Mouse (Mus musculus): ENCODE measurements around the gene Otub1.
A peak's percentile ranks its signal among the peaks of the same experiment; 100 is the strongest.

Gene Otub1

DNA sequence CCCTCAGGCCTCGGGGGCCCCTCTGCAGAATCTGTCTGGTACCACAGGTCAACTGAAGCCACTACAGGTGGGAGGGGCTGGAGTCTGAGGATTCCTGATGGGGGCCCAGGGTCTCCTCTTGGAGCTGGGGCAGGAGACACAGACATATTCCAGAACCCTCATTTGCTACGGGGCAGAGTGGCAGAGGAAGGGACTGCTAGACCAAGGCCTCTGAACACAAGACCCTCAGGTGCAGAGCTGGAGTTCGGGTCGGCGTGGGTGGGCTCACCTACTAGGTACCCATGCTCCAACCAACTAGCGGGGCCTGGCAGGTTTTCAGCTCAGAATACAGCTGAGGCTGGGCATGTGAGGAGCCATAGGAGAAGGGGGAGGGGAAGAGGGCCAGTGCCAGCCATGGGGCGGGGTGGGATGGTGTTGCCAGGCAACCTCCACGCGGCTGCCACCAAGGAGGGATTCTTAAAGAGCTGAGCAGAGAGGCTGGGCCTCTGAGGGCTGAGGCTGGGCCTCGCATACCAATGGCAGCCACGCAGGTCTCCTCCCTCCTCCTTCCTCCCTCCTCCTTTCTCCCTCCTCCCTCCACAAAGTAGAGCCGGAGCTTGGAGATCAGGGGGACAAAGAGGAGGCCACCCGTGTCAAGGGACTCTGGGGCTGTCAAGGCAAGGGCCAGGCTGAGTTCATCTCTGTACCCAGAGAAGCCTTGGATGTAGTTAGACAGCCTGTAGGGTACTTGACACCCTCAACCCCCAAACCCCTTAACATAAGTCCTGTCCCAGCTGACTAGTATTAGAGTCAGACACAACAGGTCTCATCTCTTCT, 33.9 kb downstream of the Otub1 start:
- DNase-seq: peak; percentile 77

GRCm38 (mm10) chr19:7171447-7171846, 34.7 kb downstream of the Otub1 start:
- DNase-seq: no peak

DNA sequence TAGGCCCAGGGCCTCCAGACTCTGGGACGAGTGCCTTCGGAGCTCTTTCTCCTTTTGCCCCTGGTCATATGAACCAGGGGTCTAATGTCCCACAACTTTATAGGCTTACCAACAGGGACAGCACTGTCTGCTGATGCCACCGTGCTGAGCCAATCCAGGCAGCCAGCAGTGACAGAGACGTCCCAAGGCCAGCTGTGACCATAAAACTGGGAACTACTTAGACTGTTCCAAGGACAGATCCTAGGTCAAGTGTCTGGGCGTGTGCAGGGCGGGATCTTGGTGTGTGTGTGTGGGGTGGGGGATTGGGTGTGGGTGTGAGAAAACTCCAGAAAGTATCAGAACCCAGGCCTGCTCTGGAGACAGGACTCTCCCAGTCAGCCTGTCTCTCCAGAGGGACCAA, 35.2 kb downstream of the Otub1 start:
- no peak for DNase-seq

- DNase-seq: no peak
Observed at GRCm38 (mm10) chr19:7168423-7168822, 37.7 kb downstream of the Otub1 start.

- no peak for DNase-seq
Observed at GRCm38 (mm10) chr19:7166767-7167166, 39.3 kb downstream of the Otub1 start.

DNA sequence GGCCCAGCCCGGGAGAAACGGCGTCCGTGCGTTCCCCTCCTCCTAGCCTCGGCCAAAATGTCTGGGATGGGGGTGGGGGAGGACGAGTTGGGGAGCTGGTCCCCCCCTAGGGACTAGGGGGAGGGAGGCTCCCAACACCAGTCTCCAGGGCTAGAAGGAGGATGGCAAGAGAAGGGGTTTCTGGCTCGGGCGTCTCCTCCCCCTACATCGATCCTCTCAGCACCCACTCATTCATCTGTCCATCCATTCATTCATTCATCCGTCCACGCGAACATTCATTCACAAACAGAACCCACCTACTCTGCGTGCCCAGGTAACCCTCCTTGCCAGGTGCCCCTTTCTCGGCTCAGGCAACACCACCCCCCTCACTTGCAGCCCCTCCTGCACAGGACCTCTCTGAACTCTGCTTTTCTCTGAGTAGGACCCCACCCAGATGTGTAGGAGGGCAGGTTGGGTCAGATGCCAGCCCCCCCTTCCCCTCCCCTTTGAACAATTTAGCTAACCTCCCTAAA, 39.9 kb downstream of the Otub1 start:
- DNase-seq: no peak

- DNase-seq: peak; percentile 46
Observed at GRCm38 (mm10) chr19:7165509-7166199, 40.5 kb downstream of the Otub1 start.

- DNase-seq: peak; percentile 67
Observed at GRCm38 (mm10) chr19:7164820-7165323, 41.2 kb downstream of the Otub1 start.

GRCm38 (mm10) chr19:7164238-7164637, 41.9 kb downstream of the Otub1 start:
- DNase-seq: peak; percentile 73

DNA sequence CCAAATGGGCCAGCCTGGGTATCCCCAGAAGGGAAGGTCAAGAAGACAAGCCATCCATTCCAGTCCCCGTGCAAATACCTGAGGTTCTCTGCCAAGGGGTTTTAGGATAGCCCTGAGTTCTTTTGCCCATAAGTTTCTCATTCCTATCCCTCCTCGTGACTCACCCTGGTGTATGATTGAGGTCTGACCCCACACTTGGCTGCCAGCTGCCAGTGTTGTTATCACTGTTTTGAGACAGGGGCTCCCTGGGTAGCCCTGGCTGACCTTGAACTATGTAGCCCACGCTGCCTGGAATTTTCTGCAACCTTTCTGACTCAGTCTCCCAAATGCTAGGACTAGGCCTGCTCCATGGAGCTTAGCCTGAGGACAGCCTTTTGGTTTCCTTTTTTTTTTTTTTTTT, 45.1 kb downstream of the Otub1 start:
- no peak for DNase-seq

DNA sequence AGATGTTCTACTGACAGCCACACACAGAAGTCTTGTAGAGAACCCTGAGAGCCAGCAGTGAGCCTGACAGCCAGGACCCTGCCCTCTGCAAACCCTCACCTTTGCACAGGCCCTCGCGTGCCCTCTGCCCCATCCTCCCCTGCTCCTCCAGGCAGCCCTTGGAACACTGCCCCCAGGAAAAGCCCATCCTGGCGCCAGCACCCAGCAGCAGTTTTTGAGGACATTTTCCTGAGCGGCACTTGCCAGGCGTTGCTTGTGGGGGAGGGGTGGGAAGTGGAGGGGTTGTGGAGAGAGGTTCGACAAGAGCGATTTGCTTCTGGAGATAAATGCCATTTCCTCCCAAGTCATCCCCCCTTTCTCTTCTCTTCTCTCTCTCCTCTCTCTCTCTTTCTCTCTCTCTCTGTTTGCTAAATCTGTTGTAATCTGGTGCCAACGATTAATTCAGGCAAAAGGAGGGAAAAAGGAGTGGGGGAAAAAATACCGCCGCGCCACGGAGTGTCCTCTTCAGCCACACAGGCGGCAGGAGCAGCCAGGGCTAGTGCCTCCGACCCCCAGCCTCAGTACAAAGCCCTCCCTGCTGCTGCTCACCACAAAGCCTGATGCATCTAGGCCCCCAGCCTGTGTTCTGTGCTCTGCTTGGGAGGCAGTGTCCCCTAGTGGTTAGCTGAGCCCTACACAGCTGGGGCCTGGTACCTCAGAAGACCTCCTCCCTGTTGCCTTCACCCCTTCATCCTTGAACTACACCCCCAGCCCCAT, 45.8 kb downstream of the Otub1 start:
- peak; percentile 42 for DNase-seq

DNA sequence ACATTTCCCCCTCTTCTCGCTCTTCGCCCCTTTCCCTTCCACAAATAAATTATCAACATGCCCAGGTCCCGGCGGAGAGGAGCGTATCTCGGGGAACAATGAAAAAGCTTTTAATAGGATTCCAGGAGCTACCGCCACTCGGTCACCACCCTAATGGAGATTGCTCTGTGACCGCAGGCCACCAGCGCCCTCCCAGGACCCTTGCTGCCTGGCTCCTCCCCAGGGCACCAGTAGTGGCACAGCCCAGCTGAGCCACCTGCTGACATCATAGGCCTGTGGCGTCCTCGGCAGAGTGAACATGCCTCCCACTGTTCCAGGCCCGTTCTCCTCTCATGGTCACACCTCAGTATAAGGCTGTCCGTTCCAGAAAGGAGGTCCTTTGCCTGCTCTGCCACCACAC, 48.4 kb downstream of the Otub1 start:
- no peak for DNase-seq

DNA sequence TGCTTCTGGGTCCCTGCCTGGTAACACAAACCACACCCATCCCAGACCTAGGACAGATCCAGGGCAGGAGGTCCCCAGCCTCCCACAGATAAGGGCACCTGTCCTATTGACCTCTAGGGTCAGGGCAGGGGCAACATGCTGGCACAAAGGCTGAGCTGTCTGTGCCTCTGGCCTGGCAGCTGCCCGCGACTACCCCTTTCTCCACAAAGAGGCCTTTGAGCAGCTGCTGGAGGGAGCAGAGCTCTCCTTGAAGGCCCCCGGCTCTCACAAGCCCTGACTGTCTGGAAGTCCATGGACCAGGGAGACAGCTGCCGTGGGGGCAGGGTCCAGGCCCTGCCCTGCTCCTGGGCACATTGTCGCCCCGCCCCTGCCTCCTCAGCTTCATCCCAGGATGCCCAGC, 50.9 kb downstream of the Otub1 start:
- peak; percentile 67 for DNase-seq

- DNase-seq: peak; percentile 43
Observed at GRCm38 (mm10) chr19:7153232-7153631, 52.9 kb downstream of the Otub1 start.

GRCm38 (mm10) chr19:7151927-7152653, 54.0 kb downstream of the Otub1 start:
- no peak for DNase-seq

GRCm38 (mm10) chr19:7151300-7151926, 54.7 kb downstream of the Otub1 start:
- DNase-seq: no peak

- no peak for DNase-seq
Observed at GRCm38 (mm10) chr19:7149158-7149685, 56.9 kb downstream of the Otub1 start.

DNA sequence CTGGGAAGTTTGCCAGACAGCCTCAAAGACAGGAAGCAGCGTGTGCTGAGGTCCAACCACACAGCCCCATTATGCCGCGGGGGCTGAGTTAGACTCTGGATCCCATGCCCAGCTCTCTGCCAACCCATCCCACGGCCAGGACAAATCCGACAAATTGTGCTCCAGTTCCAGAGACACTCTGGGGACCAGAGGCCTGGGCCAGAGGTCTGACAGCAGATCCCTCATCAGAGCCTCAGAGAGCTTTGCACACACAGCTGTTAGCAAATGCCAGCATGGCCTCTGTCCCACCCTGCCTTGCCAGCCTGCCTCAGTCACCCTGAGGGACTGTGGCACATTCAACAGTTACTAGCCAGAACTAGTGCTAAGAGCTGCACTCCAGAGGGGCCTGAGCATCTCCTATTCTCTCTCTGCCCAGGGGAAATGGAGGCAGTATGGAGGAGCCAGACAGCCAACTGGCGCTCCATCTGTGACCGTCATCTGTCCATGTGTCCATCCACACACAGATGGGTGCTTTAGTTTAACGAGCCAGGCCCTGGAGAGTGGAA, 57.5 kb downstream of the Otub1 start:
- DNase-seq: peak; percentile 46

Data from right cerebral cortex, adult 18-20 months (tissue).